Mouse (Mus musculus): Measurements from ENCODE around the gene Fam160a1.

Fam160a1 gene

GRCm38 (mm10) chr3:85677133-85677532, 140.0 kb downstream of the Fam160a1 start:
- no peak for DNase-seq

- DNase-seq, result no peak
Measured at GRCm38 (mm10) chr3:85669844-85670243, 147.2 kb downstream of the Fam160a1 start.

GRCm38 (mm10) chr3:85667683-85668082, 149.4 kb downstream of the Fam160a1 start:
- DNase-seq, result no peak

- DNase-seq, result no peak
Measured at GRCm38 (mm10) chr3:85666736-85667135, 150.4 kb downstream of the Fam160a1 start.

- no peak for DNase-seq
Measured at GRCm38 (mm10) chr3:85666166-85666565, 150.9 kb downstream of the Fam160a1 start.

GRCm38 (mm10) chr3:85664591-85665171, 152.4 kb downstream of the Fam160a1 start:
- DNase-seq, result no peak

- no peak for DNase-seq
Measured at GRCm38 (mm10) chr3:85663826-85664225, 153.3 kb downstream of the Fam160a1 start.

GRCm38 (mm10) chr3:85661926-85662813, 154.9 kb downstream of the Fam160a1 start:
- no peak for DNase-seq

- DNase-seq, result no peak
Measured at GRCm38 (mm10) chr3:85659681-85660080, 157.4 kb downstream of the Fam160a1 start.

GRCm38 (mm10) chr3:85655538-85655937, 161.6 kb downstream of the Fam160a1 start:
- no peak for DNase-seq

- DNase-seq, result no peak
Measured at GRCm38 (mm10) chr3:85652727-85653665, 164.1 kb downstream of the Fam160a1 start.

GRCm38 (mm10) chr3:85649176-85649575, 167.9 kb downstream of the Fam160a1 start:
- DNase-seq, result no peak

- DNase-seq, result no peak
Measured at GRCm38 (mm10) chr3:85645517-85646004, 171.5 kb downstream of the Fam160a1 start.

- no peak for DNase-seq
Measured at GRCm38 (mm10) chr3:85644814-85645213, 172.3 kb downstream of the Fam160a1 start.

- no peak for DNase-seq
Measured at GRCm38 (mm10) chr3:85641751-85642150, 175.3 kb downstream of the Fam160a1 start.

GRCm38 (mm10) chr3:85636716-85637447, 180.2 kb downstream of the Fam160a1 start:
- no peak for DNase-seq

- DNase-seq, result no peak
Measured at GRCm38 (mm10) chr3:85635591-85635990, 181.5 kb downstream of the Fam160a1 start.

- no peak for DNase-seq
Measured at GRCm38 (mm10) chr3:85635126-85635419, 182.0 kb downstream of the Fam160a1 start.

GRCm38 (mm10) chr3:85634389-85635125, 182.5 kb downstream of the Fam160a1 start:
- no peak for DNase-seq

GRCm38 (mm10) chr3:85633733-85634132, 183.4 kb downstream of the Fam160a1 start:
- no peak for DNase-seq

- DNase-seq, result no peak
Measured at GRCm38 (mm10) chr3:85629895-85630510, 187.1 kb downstream of the Fam160a1 start.
